Mouse (Mus musculus) heart, embryonic 16.5 days (tissue): Measurements from ENCODE around the gene Mmd2. TPM values are rescaled to one million over a fixed set of nuclear protein-coding genes. Genes with fewer than 3 reads are reported as not detected.
A peak's percentile ranks its signal among the peaks of the same experiment; 100 is the strongest.

ENCODE experiments used
- ATAC-seq: fragments of 200-750 bp; cut with Nextera tagmentation; replicated peaks from 2 replicates; pipeline ENCODE4 v1.8.0; 2017; ENCODE audit warnings: moderate number of reproducible peaks; ENCODE audit not compliant: insufficient read depth, low FRiP score; ENCODE audit errors: extremely low read depth
- H3K27ac ChIP-seq: fragments of 300-500 bp; sonication (generic); 2 replicates; pipeline ENCODE4 v1.5.1; 2014; ENCODE audit warnings: mild to moderate bottlenecking, low read length, control low read depth, moderate library complexity
- H3K27me3 ChIP-seq: fragments of 300-500 bp; sonication (generic); 2 replicates; pipeline ENCODE4 v1.6.1; 2014; ENCODE audit warnings: low read length, mixed read lengths; ENCODE audit not compliant: control insufficient read depth, insufficient read depth
- H3K36me3 ChIP-seq: fragments of 300-500 bp; sonication (generic); 2 replicates; pipeline ENCODE4 v1.6.1; 2014; ENCODE audit not compliant: control insufficient read depth, insufficient read depth
- H3K4me1 ChIP-seq: fragments of 300-500 bp; sonication (generic); 2 replicates; pipeline ENCODE4 v1.6.1; 2014; ENCODE audit warnings: low read length, mixed read lengths; ENCODE audit not compliant: control insufficient read depth, insufficient read depth
- H3K4me2 ChIP-seq: fragments of 300-500 bp; sonication (generic); 2 replicates; pipeline ENCODE4 v1.6.1; 2014; ENCODE audit warnings: low read depth, mild to moderate bottlenecking, control low read depth, low read length
- H3K4me3 ChIP-seq: fragments of 300-500 bp; sonication (generic); 2 replicates; pipeline ENCODE4 v1.5.1; 2014; ENCODE audit warnings: mild to moderate bottlenecking, control low read depth, low read length
- H3K9ac ChIP-seq: fragments of 300-500 bp; sonication (generic); 2 replicates; pipeline ENCODE4 v1.6.1; 2014; ENCODE audit warnings: low read length, control low read depth
- H3K9me3 ChIP-seq: fragments of 300-500 bp; sonication (generic); replicated peaks from 2 replicates; pipeline ENCODE4 v1.6.1; 2016; ENCODE audit warnings: low read length; ENCODE audit not compliant: control insufficient read depth
- WGBS: fragments of 180-500 bp; shearing (Covaris S2); extraction: QIAGEN DNeasy Blood & Tissue Kit; methylation state at CpG from one replicate; pipeline ENCODE4 v1.1.7; 2014; 5-methylcytosine and 5-hydroxymethylcytosine counted together
- polyA plus RNA-seq: library from polyadenylated mRNA; unstranded; fragments of >200 nt; fragmentation: Nextera tagmentation; extraction: Ambion mirVana; gene quantifications from 2 replicates; pipeline ENCODE4 v1.2.1, GENCODE M21; 2015

Mmd2 gene
- polyA plus RNA-seq = 0.14 and 0.24 TPM in 2 replicates

DNA sequence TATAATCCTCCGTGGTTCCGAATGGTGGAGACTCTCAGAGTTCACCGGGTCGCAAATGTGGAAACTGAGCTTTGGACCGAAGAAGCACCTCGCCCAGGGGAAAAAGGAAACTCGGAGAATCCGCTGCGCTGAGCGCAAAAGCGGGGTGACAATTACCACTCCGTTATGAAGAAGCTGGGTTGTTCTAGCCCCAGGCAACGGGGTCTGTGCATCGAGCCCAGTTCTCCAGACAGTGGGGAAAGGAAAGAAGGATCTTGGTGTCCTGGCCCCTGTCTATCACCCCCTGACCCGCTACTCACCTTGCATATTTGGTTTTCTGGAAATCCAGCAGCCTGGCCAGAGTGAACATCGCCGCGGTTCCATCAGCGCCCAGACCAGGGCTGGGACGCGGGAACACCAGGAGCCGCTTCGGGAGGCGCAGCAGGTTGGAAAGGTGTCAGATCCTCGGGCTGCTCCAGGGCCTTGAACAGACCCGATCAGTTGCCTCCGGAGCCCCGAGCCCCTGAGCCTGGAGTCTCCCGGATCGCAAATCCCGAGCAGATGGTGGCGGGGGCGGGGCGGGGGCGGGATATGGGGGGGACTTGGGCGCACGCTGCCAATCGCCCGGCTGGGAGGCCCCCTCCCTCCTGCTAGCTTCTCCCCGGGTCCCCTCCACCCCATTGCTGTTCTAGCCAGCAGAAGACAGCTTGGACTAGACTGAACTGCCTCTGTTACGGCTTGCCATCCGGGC lies at the start of gene Mmd2:
Gene Mmd2, minus strand, starts transcription at position 542 of the 730 bp plus-strand sequence.
- Histone ChIP-seq H3K36me3 (no peaks in the 10 kb centered on the region), H3K4me1 (0 out of 2 replicates have a peak, but pooled peaks cover 2% of the 10 kb centered on the region), H3K4me2 (peak within 1 kb of the TSS; percentile 64), H3K4me3 (peak within 1 kb of the TSS; percentile 40), H3K9ac (0 out of 2 replicates have a peak within 1 kb of the TSS, but pooled peaks have one; percentile 2), H3K27me3 (peaks cover 34% of the 10 kb centered on the region), H3K27ac (no peak within 1 kb of the TSS), H3K9me3 (no peaks in the 10 kb centered on the region)
- 4% methylated on average over 42 of the region's 42 CpGs for WGBS
- no peak for ATAC-seq

DNA sequence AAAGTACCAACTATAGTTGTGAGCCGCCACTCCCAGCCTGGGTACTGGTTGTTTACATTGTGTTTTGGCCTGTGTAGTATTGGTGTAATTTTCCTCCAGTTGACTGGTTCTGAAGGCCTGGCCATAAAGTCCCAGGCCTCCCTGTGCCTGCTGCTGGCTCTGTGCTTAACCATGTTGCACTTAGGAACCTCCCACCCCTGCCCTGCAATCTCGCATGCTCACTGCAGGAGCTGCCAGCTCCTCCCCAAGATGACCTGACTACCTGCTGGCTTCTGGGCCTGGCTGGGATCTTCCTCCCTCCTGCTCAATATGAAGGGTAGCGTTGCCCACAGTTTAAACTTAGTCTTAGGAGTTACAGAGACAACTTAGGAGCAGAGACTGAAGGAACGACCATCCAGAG lies 43.7 kb upstream of the Mmd2 start:
- Histone ChIP-seq H3K9ac (no peak overlapping the region), H3K4me2 (no peak overlapping the region), H3K4me1 (no peaks in the 10 kb centered on the region), H3K4me3 (no peak overlapping the region), H3K9me3 (no peaks in the 10 kb centered on the region), H3K36me3 (0 out of 2 replicates have a peak, but pooled peaks cover under 1% of the 10 kb centered on the region), H3K27ac (no peak overlapping the region), H3K27me3 (no peaks in the 10 kb centered on the region)
- no peak for ATAC-seq
- 74% methylated on average over 4 of the region's 4 CpGs for WGBS

GRCm38 (mm10) chr5:142650794-142651497 lies 42.3 kb upstream of the Mmd2 start:
- Histone ChIP-seq H3K27ac (no peak overlapping the region), H3K27me3 (no peaks in the 10 kb centered on the region), H3K9me3 (no peaks in the 10 kb centered on the region), H3K4me2 (no peak overlapping the region), H3K4me3 (no peak overlapping the region), H3K36me3 (no peaks in the 10 kb centered on the region), H3K4me1 (no peaks in the 10 kb centered on the region), H3K9ac (no peak overlapping the region)
- WGBS = 75% methylated on average over 6 of the region's 6 CpGs
- ATAC-seq = no peak

DNA sequence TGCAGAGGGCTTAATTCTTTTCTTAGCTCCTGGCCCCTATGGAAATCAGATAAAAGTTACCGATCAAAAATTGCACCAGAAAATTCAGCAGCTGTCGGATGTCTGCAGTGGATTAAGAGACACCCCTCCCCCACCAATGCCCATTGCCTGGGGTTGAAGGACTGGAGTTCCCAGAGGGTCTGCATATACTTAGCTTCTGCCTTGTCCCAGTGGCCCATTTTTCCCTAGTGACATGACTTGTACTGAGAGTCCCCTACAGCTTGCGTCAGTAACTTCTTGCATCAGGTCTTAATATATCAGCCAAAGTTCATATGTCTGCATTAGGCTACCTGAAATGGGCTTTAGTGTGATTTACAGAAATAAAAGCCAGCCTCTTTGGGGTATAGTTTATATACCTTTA lies 41.8 kb upstream of the Mmd2 start:
- no peak overlapping the region for H3K4me3 ChIP-seq
- H3K4me2 ChIP-seq = no peak overlapping the region
- WGBS = 49% methylated on average over 3 of the region's 3 CpGs
- ATAC-seq = no peak
- no peaks in the 10 kb centered on the region for H3K36me3 ChIP-seq
- no peak overlapping the region for H3K27ac ChIP-seq
- no peaks in the 10 kb centered on the region for H3K9me3 ChIP-seq
- H3K9ac ChIP-seq = no peak overlapping the region
- H3K4me1 ChIP-seq = no peaks in the 10 kb centered on the region
- H3K27me3 ChIP-seq = no peaks in the 10 kb centered on the region

DNA sequence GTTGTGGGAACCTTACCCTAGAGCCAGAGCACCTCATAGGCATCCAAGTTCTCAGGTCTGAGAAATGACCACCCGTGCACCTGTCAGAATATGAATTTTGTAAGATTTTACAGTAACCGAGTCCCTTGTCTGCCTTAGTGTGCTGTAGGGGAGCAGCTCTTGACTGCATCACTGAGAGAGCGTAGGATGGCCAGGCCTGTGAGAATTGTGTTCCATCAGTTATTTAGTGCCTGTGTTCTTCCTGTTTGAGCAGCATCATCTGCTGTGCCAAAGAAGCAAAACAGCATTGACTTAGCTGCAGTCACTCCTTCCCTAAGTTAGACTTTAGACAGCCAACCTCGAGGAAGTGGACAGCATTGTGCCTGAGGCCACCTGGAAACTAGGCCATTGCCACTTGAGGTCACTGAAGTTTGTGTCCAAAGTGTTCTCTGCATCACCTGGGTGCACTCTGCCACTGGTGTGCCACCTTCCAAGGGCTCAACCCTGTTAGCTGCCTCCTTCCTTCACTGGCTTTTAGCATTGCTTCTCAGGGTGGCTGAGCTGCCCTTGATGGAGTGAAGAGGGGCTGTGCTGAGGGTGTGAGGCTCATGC lies 41.0 kb upstream of the Mmd2 start:
- Histone ChIP-seq H3K4me1 (no peaks in the 10 kb centered on the region), H3K9me3 (no peaks in the 10 kb centered on the region; the same call in 1 of the 2 replicates), H3K27me3 (no peaks in the 10 kb centered on the region), H3K36me3 (peaks cover 5% of the 10 kb centered on the region; the same call in 1 of the 2 replicates), H3K9ac (no peak overlapping the region), H3K4me3 (no peak overlapping the region), H3K4me2 (no peak overlapping the region), H3K27ac (no peak overlapping the region)
- 89% methylated on average over 4 of the region's 4 CpGs for WGBS
- ATAC-seq = no peak

DNA sequence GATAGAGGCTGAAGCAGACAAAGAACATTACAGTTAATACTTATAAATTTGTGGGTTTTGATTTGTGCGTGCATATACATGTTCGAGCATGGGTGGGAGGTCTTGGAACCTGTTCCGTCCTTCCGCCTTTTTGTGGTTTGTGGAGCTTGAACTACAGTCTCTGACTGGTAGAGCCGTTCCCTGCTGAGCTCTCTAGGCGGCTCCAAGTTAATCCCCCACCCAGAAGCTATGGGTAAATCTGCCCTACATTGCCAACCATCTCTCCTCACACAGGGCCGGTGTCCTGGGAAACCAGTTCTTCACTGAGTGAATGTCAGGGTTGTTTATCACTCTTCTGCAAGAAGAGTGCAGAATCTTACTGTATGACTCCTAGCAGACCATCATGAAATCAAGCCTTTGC lies 39.6 kb upstream of the Mmd2 start:
- H3K9me3 ChIP-seq = no peaks in the 10 kb centered on the region; the same call in 1 of the 2 replicates
- no peaks in the 10 kb centered on the region for H3K4me1 ChIP-seq
- H3K27me3 ChIP-seq = no peaks in the 10 kb centered on the region
- 86% methylated on average over 7 of the region's 7 CpGs for WGBS
- no peak overlapping the region for H3K27ac ChIP-seq
- no peak overlapping the region for H3K4me2 ChIP-seq
- no peak overlapping the region for H3K4me3 ChIP-seq
- peaks cover 5% of the 10 kb centered on the region; the same call in 1 of the 2 replicates for H3K36me3 ChIP-seq
- no peak for ATAC-seq
- H3K9ac ChIP-seq = no peak overlapping the region

DNA sequence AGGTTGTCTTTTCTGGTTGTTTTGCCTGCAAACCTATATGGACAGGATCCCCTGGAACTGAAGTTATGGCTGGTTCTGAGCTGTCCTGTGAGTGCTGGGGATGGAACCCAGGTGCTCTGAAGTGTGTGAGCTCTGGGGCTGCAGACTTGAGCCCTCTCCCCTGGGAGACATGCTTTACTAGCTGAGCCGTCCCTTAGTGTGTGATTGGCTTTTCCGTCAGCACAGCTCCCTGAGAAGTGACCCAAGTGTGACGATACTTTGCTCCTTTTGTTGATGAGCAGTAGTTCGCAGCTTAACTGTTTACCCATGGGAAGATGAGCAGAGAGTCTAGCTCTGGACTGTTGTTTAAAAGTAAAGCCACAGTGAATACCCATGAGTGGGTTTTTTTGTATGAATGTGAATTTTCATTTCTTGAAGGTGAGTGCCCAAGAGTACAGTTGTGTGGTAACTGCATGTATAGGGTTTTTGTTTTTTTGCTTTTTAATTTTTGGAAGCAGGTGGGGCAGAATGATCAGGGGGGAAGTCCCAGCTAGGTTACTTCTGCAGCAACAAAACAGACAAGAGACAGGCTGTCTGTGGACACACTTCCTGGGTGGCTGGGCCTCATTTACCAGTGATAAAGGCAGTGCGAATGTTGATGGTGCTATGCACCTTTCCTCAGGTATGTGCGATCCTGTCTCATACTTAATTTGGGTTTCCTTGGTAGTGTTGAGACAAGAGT lies 32.9 kb upstream of the Mmd2 start:
- no peaks in the 10 kb centered on the region; the same call in 1 of the 2 replicates for H3K9me3 ChIP-seq
- H3K4me2 ChIP-seq = no peak overlapping the region
- peaks cover 22% of the 10 kb centered on the region for H3K36me3 ChIP-seq
- WGBS = 78% methylated on average over 6 of the region's 6 CpGs
- no peaks in the 10 kb centered on the region for H3K4me1 ChIP-seq
- no peak for ATAC-seq
- H3K4me3 ChIP-seq = no peak overlapping the region
- H3K27me3 ChIP-seq = no peaks in the 10 kb centered on the region
- no peak overlapping the region for H3K27ac ChIP-seq
- no peak overlapping the region for H3K9ac ChIP-seq

DNA sequence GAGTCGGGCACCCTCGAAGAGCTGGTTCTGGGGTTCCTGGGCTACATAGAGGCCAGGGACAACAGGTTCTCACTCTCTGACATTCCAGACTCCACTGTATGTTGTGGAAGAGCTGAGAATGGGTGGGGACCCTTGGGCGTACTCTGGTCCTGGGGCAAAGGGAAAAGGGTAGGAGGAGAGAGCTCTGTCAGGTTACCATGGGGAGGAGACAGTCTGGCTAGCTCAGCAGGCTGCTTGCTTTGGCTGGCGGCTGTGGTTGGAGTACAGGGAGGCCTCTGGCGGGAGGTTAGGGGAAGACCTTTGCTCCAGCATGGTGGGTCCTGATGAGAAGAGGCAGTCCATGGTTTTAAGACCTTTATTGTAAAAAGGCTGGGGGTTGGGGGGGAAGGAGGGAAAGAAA lies 31.5 kb upstream of the Mmd2 start:
- Histone ChIP-seq H3K4me2 (no peak overlapping the region), H3K27me3 (no peaks in the 10 kb centered on the region), H3K4me3 (no peak overlapping the region), H3K4me1 (no peaks in the 10 kb centered on the region), H3K36me3 (peaks cover 22% of the 10 kb centered on the region), H3K9me3 (no peaks in the 10 kb centered on the region; the same call in 1 of the 2 replicates), H3K27ac (no peak overlapping the region), H3K9ac (no peak overlapping the region)
- ATAC-seq = no peak
- WGBS = 90% methylated on average over 5 of the region's 5 CpGs
